Mouse (Mus musculus) adrenal gland, adult 2 months (tissue): ENCODE measurements around the gene Odc1. TPM values are rescaled to one million over a fixed set of nuclear protein-coding genes. Genes with fewer than 3 reads are reported as not detected.

Experiments
- DNase-seq: peaks from one replicate; pipeline ENCODE4 v3.0.0; 2021
- polyA plus RNA-seq: library from polyadenylated mRNA; depleted of rRNA; stranded (reverse); fragments of >200 nt; gene quantifications from 2 replicates; pipeline ENCODE4 v1.2.3, GENCODE M21; 2012
- total RNA-seq, 2 experiments: library from RNA; stranded (reverse); gene quantifications; 2 replicates each; pipeline ENCODE4 v1.2.3; 2021

Odc1 gene
- total and polyA plus RNA-seq, 3 experiments: 52.6 to 514 (median 348) TPM

DNA sequence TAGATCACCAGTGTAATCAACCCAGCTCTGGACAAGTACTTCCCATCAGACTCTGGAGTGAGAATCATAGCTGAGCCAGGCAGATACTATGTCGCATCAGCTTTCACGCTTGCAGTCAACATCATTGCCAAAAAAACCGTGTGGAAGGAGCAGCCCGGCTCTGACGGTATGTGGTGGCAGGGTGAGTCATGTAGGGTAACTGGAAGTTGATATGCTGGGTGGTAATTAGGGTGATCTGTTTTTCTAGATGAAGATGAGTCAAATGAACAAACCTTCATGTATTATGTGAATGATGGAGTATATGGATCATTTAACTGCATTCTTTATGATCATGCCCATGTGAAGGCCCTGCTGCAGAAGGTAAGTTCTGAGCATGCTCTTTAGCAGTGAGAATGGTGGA lies 4.8 kb downstream of the Odc1 start:
- DNase-seq: peak; percentile 33

DNA sequence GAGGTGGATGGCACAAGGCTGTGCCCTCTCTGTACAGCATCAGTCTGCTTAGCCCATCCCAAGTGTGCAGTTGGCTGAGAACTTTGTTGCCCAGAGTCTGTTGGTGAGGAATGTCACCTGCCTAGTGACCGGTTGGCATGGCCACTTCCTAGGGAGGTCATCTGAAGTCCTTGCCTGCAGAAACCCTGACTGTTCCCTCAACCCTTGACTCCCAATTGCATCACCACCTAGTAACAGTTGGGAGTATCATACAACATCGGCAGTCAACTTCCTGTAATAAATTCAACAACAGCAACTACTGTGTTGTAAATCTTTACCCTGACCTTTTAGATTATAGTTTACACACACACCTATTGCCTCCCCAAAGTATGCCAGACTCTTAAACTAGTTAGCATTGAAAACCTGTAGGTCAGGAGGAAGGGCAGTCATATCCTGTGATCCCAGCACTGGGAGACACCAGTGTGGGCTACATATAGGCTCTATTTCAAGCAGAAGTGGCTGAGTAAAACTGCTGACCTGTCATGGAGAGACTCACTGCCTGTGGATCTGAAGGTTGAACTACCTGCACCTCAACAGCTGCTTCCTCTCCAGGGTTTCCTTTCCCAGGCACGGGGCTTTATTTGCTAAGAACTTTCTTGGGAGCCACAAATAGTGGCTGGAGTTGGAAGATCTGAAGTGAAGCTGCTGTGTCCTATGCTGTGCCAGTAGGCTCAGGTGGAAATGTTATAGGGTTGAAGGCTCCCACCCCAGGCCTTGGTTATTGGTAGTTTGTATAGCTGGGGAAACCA lies 6.8 kb downstream of the Odc1 start:
- no peak for DNase-seq

GRCm38 (mm10) chr12:17552420-17552819 lies 7.8 kb downstream of the Odc1 start:
- DNase-seq: no peak

GRCm38 (mm10) chr12:17552949-17553348 lies 8.4 kb downstream of the Odc1 start:
- DNase-seq: peak; percentile 34

- DNase-seq: no peak
These were observed 9.0 kb downstream of the Odc1 start for GRCm38 (mm10) chr12:17553627-17554026.

DNA sequence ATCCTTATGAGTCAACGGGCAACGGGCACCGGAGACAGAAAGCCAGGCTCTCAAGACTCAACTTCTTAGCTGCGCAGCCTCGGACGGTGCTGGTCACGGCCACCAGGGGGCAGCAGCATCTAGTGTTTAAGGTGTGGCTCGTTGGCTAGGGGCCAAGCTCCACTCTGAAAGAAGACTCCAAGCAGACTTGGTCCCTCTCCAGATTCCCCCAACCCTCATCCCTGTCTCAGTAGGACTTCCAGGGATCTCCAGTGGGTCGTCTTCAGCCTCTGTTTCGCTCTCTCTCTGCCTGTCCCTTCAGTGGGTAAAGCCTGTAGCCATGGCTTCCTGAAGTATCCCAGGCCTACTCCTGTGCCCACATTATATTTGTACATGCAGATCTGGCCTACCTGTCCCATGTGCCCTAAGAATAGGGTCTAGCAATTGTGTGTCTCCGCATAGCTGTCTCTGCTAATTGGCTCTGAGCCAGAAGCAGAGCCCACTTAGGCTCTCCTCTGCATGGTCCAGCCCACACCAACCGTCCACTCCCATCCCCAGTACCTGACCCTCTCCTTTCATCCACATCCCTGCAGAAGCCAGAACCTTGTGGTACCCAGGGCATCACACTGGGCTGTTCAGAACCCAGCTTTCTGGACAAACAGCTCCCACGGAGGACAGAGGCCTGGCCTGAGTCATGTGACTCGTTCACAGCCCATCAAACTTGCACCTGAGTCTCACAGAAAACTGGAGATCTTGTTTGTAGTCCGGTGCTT lies 9.8 kb downstream of the Odc1 start:
- peak; percentile 84 for DNase-seq

GRCm38 (mm10) chr12:17556430-17557343 lies 12.1 kb downstream of the Odc1 start:
- DNase-seq: peak; percentile 53

DNA sequence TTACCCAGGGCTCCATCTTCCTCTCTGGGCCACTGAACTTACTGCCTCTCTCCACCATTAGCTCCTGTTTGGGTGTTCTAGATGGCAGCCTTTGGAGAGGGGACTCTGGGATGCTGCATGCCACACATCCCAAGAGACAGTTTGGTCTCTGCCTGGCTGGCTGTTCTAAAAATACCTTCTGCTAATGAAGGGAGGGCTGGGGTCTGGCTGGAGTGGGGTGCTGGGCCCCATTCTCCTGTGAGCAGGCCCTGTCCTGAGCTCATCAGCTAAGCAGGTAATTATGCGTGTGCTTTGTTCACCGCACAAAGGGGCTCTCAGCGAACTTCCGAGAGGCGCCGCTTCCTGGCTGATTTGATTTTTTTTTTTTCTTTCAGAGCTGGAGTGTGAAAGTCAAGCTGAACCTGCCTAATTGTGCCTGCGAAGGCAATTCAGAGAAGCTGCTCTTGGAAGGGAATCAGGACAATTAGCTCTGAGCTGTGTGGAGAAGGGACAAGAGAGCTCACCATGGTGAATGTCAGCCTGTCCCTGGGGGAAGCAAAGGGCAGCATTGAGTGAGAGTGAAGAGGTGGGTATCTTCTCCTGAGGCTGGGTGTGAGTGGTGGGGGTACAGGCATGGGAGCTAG lies 12.9 kb downstream of the Odc1 start:
- DNase-seq: no peak

DNA sequence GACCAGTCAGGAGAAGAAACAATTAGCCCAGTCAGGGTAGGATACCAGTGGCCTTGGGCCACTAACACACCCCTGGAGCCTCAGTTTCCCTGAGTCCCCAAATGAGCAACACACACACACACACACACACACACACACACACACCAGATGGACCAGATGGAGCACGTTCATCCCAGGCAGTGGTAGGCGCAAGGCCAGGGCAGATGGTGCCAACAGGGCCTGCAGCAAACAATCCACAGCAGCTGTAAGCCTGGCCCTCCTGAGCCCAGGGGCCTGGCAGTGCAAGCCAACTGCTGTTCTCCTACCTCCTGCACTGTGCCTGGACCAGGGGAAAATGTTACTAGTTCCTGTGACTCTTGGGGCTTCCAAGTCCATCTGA lies 13.4 kb downstream of the Odc1 start:
- DNase-seq: no peak

GRCm38 (mm10) chr12:17562396-17562795 lies 17.8 kb downstream of the Odc1 start:
- DNase-seq: no peak

DNA sequence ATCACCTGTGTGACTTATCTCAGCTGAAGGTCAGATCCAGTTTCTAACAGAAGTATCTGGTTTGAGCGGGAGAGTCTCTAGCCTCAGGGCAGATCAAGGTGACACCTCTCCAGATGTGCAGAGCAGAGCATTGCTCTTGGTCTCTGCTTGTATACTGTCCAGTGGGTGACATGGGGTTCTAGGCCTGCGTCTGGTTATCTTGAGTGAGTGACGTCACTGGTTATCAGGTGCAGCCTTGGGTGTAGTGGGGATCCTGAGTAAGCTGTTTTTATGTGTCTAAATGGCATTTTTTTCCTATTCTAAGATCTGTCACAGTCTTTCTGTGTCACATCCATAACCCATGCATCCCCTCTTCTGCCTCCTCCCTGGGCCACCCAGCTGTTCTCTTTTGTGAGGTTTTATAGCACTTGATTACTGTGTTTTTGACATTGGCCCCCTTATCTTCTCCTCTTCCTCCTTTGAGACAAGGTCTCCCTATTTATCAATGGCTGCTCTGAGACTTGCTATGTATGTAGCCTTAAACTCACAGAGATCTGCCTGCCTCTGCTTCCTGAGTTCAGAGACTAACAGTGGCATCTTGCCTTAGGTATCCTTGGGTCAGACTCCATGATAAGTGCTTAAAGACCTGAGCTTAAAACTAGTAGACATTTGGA lies 20.9 kb downstream of the Odc1 start:
- DNase-seq: no peak

DNA sequence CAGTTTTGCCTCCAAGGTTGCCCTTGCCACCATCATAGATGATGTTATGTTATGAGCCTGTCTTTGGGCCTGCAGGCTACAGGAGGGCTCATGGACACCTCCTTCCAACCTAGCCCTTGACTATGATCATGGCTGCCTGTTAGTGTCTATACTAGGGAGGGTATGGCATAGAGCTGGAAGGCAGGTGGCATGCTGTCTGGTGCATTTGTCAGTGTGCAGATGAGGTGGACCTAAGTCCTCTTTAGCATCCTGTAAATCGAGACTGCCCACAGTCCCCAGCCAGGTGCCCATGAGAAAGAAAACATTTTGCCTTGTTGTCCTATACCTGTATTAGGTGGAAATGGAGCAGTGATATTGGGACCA lies 21.4 kb downstream of the Odc1 start:
- no peak for DNase-seq

GRCm38 (mm10) chr12:17568564-17568963 lies 24.0 kb downstream of the Odc1 start:
- DNase-seq: no peak

- DNase-seq: no peak
These were observed 30.0 kb downstream of the Odc1 start for GRCm38 (mm10) chr12:17574591-17574990.

DNA sequence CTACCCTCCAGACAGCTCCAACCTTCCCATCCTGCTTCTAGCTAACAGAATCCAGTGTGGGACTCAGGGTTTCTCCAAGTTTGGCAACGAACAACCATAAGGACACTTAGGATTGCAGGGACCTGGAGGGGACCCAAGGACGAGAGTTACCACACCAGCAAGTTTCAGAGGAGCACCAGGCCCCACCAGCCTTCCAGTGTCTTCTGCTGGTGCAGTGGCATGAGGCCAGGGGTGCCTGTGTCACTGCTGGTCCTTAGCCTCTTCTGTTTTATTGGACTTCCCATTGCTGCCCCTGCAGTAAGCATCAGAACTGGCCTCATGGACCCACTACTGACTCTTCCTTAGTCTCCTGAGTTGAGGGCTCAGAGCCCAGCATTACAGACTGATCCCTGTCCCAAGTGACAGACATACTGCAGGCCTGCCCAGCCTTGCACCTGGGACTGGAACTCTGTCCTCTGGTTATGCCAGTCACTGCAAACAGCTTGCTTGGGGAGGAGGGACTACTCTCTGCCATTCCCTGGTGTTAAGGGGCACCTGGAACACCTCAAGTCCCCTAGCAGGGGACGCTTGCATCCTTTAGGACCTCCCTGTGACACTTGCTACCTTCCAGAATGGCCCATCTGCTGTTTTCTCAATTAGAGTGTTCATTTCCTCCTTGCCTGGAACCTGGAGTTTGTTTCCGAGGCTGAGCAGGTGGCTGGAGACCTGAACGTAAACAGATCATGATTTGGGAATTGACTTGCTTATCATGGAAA lies 30.7 kb downstream of the Odc1 start:
- no peak for DNase-seq

- peak; percentile 21 for DNase-seq
These were observed 31.4 kb downstream of the Odc1 start for GRCm38 (mm10) chr12:17576041-17576440.

GRCm38 (mm10) chr12:17578601-17579000 lies 34.0 kb downstream of the Odc1 start:
- no peak for DNase-seq

- DNase-seq: no peak
These were observed 36.4 kb downstream of the Odc1 start for GRCm38 (mm10) chr12:17581001-17581400.

- no peak for DNase-seq
These were observed 37.8 kb downstream of the Odc1 start for GRCm38 (mm10) chr12:17582406-17582805.

- no peak for DNase-seq
These were observed 39.3 kb downstream of the Odc1 start for GRCm38 (mm10) chr12:17583860-17584259.

- DNase-seq: no peak
These were observed 41.4 kb downstream of the Odc1 start for GRCm38 (mm10) chr12:17586011-17586410.
